Mouse (Mus musculus) retina, adult 2 months (tissue): ENCODE results near the gene Klf14.

ENCODE experiments used
- DNase-seq: peaks from one replicate; pipeline ENCODE4 v3.0.0-alpha.2; 2012; ENCODE audit warnings: low read depth, low spot score

The Klf14 gene

GRCm38 (mm10) chr6:30958736-30959540 is at the start of gene Klf14:
Gene Klf14 (minus strand): TSS chr6:30959078.
- no peak for DNase-seq

- no peak for DNase-seq
Measured at GRCm38 (mm10) chr6:31006111-31006600, 47.3 kb upstream of the Klf14 start.

GRCm38 (mm10) chr6:30986393-30986792 is 27.5 kb upstream of the Klf14 start:
- DNase-seq = no peak

- no peak for DNase-seq
Measured at GRCm38 (mm10) chr6:30983021-30983420, 24.1 kb upstream of the Klf14 start.

GRCm38 (mm10) chr6:30982372-30982980 is 23.6 kb upstream of the Klf14 start:
- no peak for DNase-seq

- no peak for DNase-seq
Measured at GRCm38 (mm10) chr6:30981351-30981750, 22.5 kb upstream of the Klf14 start.

- no peak for DNase-seq
Measured at GRCm38 (mm10) chr6:30978615-30979014, 19.7 kb upstream of the Klf14 start.

GRCm38 (mm10) chr6:30972121-30972520 is 13.2 kb upstream of the Klf14 start:
- DNase-seq = no peak

GRCm38 (mm10) chr6:30957784-30958735 is 818 bp downstream of the Klf14 start:
- no peak for DNase-seq

- DNase-seq = no peak
Measured at GRCm38 (mm10) chr6:30939264-30939663, 19.6 kb downstream of the Klf14 start.

- no peak for DNase-seq
Measured at GRCm38 (mm10) chr6:30922821-30923220, 36.1 kb downstream of the Klf14 start.

GRCm38 (mm10) chr6:30921826-30922225 is 37.1 kb downstream of the Klf14 start:
- no peak for DNase-seq

GRCm38 (mm10) chr6:30920834-30921675 is 37.8 kb downstream of the Klf14 start:
- DNase-seq = no peak

GRCm38 (mm10) chr6:30915473-30915872 is 43.4 kb downstream of the Klf14 start, which contains the start of gene Tsga13:
Gene Tsga13 (minus strand): TSS chr6:30915573.
- DNase-seq = no peak

- no peak for DNase-seq
Measured at GRCm38 (mm10) chr6:30907970-30908369, 50.9 kb downstream of the Klf14 start.
